Mouse (Mus musculus): Measurements from ENCODE around the gene Kalrn. TPM values are rescaled to one million over a fixed set of nuclear protein-coding genes. Genes with fewer than 3 reads are reported as not detected.

Gene Kalrn
- polyA plus RNA-seq, 1 experiment from 2014 or later, result 44.6 TPM

- H3K9me3 ChIP-seq (ENCODE audit: control insufficient read depth, low read length), result no peaks in the 10 kb centered on the region
- H3K27ac ChIP-seq (replicated peaks; ENCODE audit: low read depth, low read length), result no peak overlapping the region
- no peak for DNase-seq
- H3K27me3 ChIP-seq (ENCODE audit: control insufficient read depth, insufficient read depth, low read length), result no peaks in the 10 kb centered on the region
- H3K4me1 ChIP-seq (ENCODE audit: control insufficient read depth, insufficient read depth, low read length), result no peaks in the 10 kb centered on the region
- 97% methylated on average over 17 of the region's 17 CpGs for WGBS
- no peak for ATAC-seq (ENCODE audit: low FRiP score, low TSS enrichment)
- no peak overlapping the region for H3K9ac ChIP-seq (replicated peaks; ENCODE audit: low read length)
- H3K36me3 ChIP-seq (ENCODE audit: control insufficient read depth, insufficient read depth, low read length), result peaks cover 83% of the 10 kb centered on the region
- H3K4me3 ChIP-seq (replicated peaks; ENCODE audit: low read depth, low read length), result no peak overlapping the region
- H3K4me2 ChIP-seq (ENCODE audit: low read length), result no peak overlapping the region
Observed at GRCm38 (mm10) chr16:34034267-34034666, 539.1 kb downstream of the Kalrn start.

GRCm38 (mm10) chr16:34032011-34032645 is 541.2 kb downstream of the Kalrn start:
- ATAC-seq (ENCODE audit: low FRiP score, low TSS enrichment) (no peak), DNase-seq (no peak)
- Histone ChIP-seq H3K4me2 (ENCODE audit: low read length) (no peak overlapping the region), H3K4me3 (replicated peaks; ENCODE audit: low read depth, low read length) (no peak overlapping the region), H3K9ac (replicated peaks; ENCODE audit: low read length) (no peak overlapping the region), H3K27ac (replicated peaks; ENCODE audit: low read depth, low read length) (no peak overlapping the region), H3K36me3 (ENCODE audit: control insufficient read depth, insufficient read depth, low read length) (peaks cover 81% of the 10 kb centered on the region), H3K4me1 (ENCODE audit: control insufficient read depth, insufficient read depth, low read length) (no peaks in the 10 kb centered on the region), H3K9me3 (ENCODE audit: control insufficient read depth, low read length) (no peaks in the 10 kb centered on the region), H3K27me3 (ENCODE audit: control insufficient read depth, insufficient read depth, low read length) (no peaks in the 10 kb centered on the region)
- 93% methylated on average over 12 of the region's 12 CpGs for WGBS

- no peak overlapping the region for H3K4me3 ChIP-seq (replicated peaks; ENCODE audit: low read depth, low read length)
- no peak overlapping the region for H3K9ac ChIP-seq (replicated peaks; ENCODE audit: low read length)
- no peaks in the 10 kb centered on the region for H3K4me1 ChIP-seq (ENCODE audit: control insufficient read depth, insufficient read depth, low read length)
- H3K4me2 ChIP-seq (ENCODE audit: low read length), result no peak overlapping the region
- 89% methylated on average over 9 of the region's 9 CpGs for WGBS
- H3K36me3 ChIP-seq (ENCODE audit: control insufficient read depth, insufficient read depth, low read length), result peaks cover 81% of the 10 kb centered on the region
- no peak for DNase-seq
- no peak for ATAC-seq (ENCODE audit: low FRiP score, low TSS enrichment)
- no peak overlapping the region for H3K27ac ChIP-seq (replicated peaks; ENCODE audit: low read depth, low read length)
- H3K9me3 ChIP-seq (ENCODE audit: control insufficient read depth, low read length), result no peaks in the 10 kb centered on the region
- H3K27me3 ChIP-seq (ENCODE audit: control insufficient read depth, insufficient read depth, low read length), result no peaks in the 10 kb centered on the region
Observed at GRCm38 (mm10) chr16:34031565-34031964, 541.8 kb downstream of the Kalrn start.

- DNase-seq (no peak), ATAC-seq (ENCODE audit: low FRiP score, low TSS enrichment) (no peak)
- Histone ChIP-seq H3K4me1 (ENCODE audit: control insufficient read depth, insufficient read depth, low read length) (no peaks in the 10 kb centered on the region), H3K4me2 (ENCODE audit: low read length) (no peak overlapping the region), H3K4me3 (replicated peaks; ENCODE audit: low read depth, low read length) (no peak overlapping the region), H3K27me3 (ENCODE audit: control insufficient read depth, insufficient read depth, low read length) (no peaks in the 10 kb centered on the region), H3K36me3 (ENCODE audit: control insufficient read depth, insufficient read depth, low read length) (peaks cover 74% of the 10 kb centered on the region), H3K27ac (replicated peaks; ENCODE audit: low read depth, low read length) (no peak overlapping the region; the same call in 1 of the 2 replicates), H3K9me3 (ENCODE audit: control insufficient read depth, low read length) (no peaks in the 10 kb centered on the region), H3K9ac (replicated peaks; ENCODE audit: low read length) (no peak overlapping the region)
- WGBS, result 89% methylated on average over 4 of the region's 4 CpGs
Observed at GRCm38 (mm10) chr16:34030379-34030778, 543.0 kb downstream of the Kalrn start.

- H3K4me3 ChIP-seq (replicated peaks; ENCODE audit: low read depth, low read length), result no peak overlapping the region
- H3K27me3 ChIP-seq (ENCODE audit: control insufficient read depth, insufficient read depth, low read length), result no peaks in the 10 kb centered on the region
- H3K27ac ChIP-seq (replicated peaks; ENCODE audit: low read depth, low read length), result no peak overlapping the region
- no peaks in the 10 kb centered on the region for H3K4me1 ChIP-seq (ENCODE audit: control insufficient read depth, insufficient read depth, low read length)
- ATAC-seq (ENCODE audit: low FRiP score, low TSS enrichment), result no peak
- no peak for DNase-seq
- WGBS, result 94% methylated on average over 5 of the region's 5 CpGs
- no peak overlapping the region for H3K4me2 ChIP-seq (ENCODE audit: low read length)
- no peaks in the 10 kb centered on the region for H3K9me3 ChIP-seq (ENCODE audit: control insufficient read depth, low read length)
- peaks cover 70% of the 10 kb centered on the region for H3K36me3 ChIP-seq (ENCODE audit: control insufficient read depth, insufficient read depth, low read length)
- no peak overlapping the region for H3K9ac ChIP-seq (replicated peaks; ENCODE audit: low read length)
Observed at GRCm38 (mm10) chr16:34029790-34030189, 543.5 kb downstream of the Kalrn start.

GRCm38 (mm10) chr16:34017241-34017640 is 556.1 kb downstream of the Kalrn start:
- 87% methylated on average over 8 of the region's 8 CpGs for WGBS
- ATAC-seq (ENCODE audit: low FRiP score, low TSS enrichment) (no peak), DNase-seq (no peak)
- no peak overlapping the region for H3K9ac ChIP-seq (replicated peaks; ENCODE audit: low read length)
- H3K36me3 ChIP-seq (ENCODE audit: control insufficient read depth, insufficient read depth, low read length), result peaks cover 44% of the 10 kb centered on the region
- no peaks in the 10 kb centered on the region for H3K9me3 ChIP-seq (ENCODE audit: control insufficient read depth, low read length)
- no peak overlapping the region for H3K27ac ChIP-seq (replicated peaks; ENCODE audit: low read depth, low read length)
- H3K27me3 ChIP-seq (ENCODE audit: control insufficient read depth, insufficient read depth, low read length), result no peaks in the 10 kb centered on the region
- no peak overlapping the region for H3K4me3 ChIP-seq (replicated peaks; ENCODE audit: low read depth, low read length)
- no peak overlapping the region for H3K4me2 ChIP-seq (ENCODE audit: low read length)
- H3K4me1 ChIP-seq (ENCODE audit: control insufficient read depth, insufficient read depth, low read length), result no peaks in the 10 kb centered on the region

- no peaks in the 10 kb centered on the region for H3K9me3 ChIP-seq (ENCODE audit: control insufficient read depth, low read length)
- no peak overlapping the region for H3K4me2 ChIP-seq (ENCODE audit: low read length)
Observed at GRCm38 (mm10) chr16:34011991-34012845, 561.1 kb downstream of the Kalrn start.

GRCm38 (mm10) chr16:34009567-34009966 is 563.8 kb downstream of the Kalrn start:
- H3K9me3 ChIP-seq (ENCODE audit: control insufficient read depth, low read length), result no peaks in the 10 kb centered on the region
- DNase-seq (no peak), ATAC-seq (ENCODE audit: low FRiP score, low TSS enrichment) (no peak)
- H3K9ac ChIP-seq (replicated peaks; ENCODE audit: low read length), result no peak overlapping the region
- WGBS, result 94% methylated on average over 2 of the region's 2 CpGs
- no peak overlapping the region for H3K27ac ChIP-seq (replicated peaks; ENCODE audit: low read depth, low read length)
- peaks cover 57% of the 10 kb centered on the region for H3K36me3 ChIP-seq (ENCODE audit: control insufficient read depth, insufficient read depth, low read length)
- H3K4me1 ChIP-seq (ENCODE audit: control insufficient read depth, insufficient read depth, low read length), result peaks cover 8% of the 10 kb centered on the region
- no peak overlapping the region for H3K4me2 ChIP-seq (ENCODE audit: low read length)
- H3K4me3 ChIP-seq (replicated peaks; ENCODE audit: low read depth, low read length), result no peak overlapping the region
- H3K27me3 ChIP-seq (ENCODE audit: control insufficient read depth, insufficient read depth, low read length), result no peaks in the 10 kb centered on the region

More at GRCm38 (mm10) chr16:34011991-34012845, 561.1 kb downstream of the Kalrn start:
- H3K9ac ChIP-seq (replicated peaks; ENCODE audit: low read length), result no peak overlapping the region
- DNase-seq, result no peak
- H3K4me1 ChIP-seq (ENCODE audit: control insufficient read depth, insufficient read depth, low read length), result no peaks in the 10 kb centered on the region
- H3K27ac ChIP-seq (replicated peaks; ENCODE audit: low read depth, low read length), result no peak overlapping the region
- ATAC-seq (ENCODE audit: low FRiP score, low TSS enrichment), result no peak
- 92% methylated on average over 20 of the region's 20 CpGs for WGBS
- no peak overlapping the region for H3K4me3 ChIP-seq (replicated peaks; ENCODE audit: low read depth, low read length)
- H3K27me3 ChIP-seq (ENCODE audit: control insufficient read depth, insufficient read depth, low read length), result no peaks in the 10 kb centered on the region
- H3K36me3 ChIP-seq (ENCODE audit: control insufficient read depth, insufficient read depth, low read length), result peaks cover 79% of the 10 kb centered on the region

GRCm38 (mm10) chr16:34005986-34006385 is 567.3 kb downstream of the Kalrn start:
- 94% methylated on average over 3 of the region's 3 CpGs for WGBS
- H3K4me1 ChIP-seq (ENCODE audit: control insufficient read depth, insufficient read depth, low read length), result peaks cover 21% of the 10 kb centered on the region

More at GRCm38 (mm10) chr16:34005986-34006385, 567.3 kb downstream of the Kalrn start:
- no peak overlapping the region for H3K27ac ChIP-seq (replicated peaks; ENCODE audit: low read depth, low read length)
- no peak for ATAC-seq (ENCODE audit: low FRiP score, low TSS enrichment)
- no peaks in the 10 kb centered on the region for H3K9me3 ChIP-seq (ENCODE audit: control insufficient read depth, low read length)
- no peaks in the 10 kb centered on the region for H3K27me3 ChIP-seq (ENCODE audit: control insufficient read depth, insufficient read depth, low read length)
- H3K4me3 ChIP-seq (replicated peaks; ENCODE audit: low read depth, low read length), result no peak overlapping the region
- DNase-seq, result no peak
- no peak overlapping the region for H3K9ac ChIP-seq (replicated peaks; ENCODE audit: low read length)
- no peak overlapping the region for H3K4me2 ChIP-seq (ENCODE audit: low read length)
- peaks cover 38% of the 10 kb centered on the region for H3K36me3 ChIP-seq (ENCODE audit: control insufficient read depth, insufficient read depth, low read length)
